Mouse (Mus musculus): Measurements from ENCODE around the gene Slc4a4.

DNA sequence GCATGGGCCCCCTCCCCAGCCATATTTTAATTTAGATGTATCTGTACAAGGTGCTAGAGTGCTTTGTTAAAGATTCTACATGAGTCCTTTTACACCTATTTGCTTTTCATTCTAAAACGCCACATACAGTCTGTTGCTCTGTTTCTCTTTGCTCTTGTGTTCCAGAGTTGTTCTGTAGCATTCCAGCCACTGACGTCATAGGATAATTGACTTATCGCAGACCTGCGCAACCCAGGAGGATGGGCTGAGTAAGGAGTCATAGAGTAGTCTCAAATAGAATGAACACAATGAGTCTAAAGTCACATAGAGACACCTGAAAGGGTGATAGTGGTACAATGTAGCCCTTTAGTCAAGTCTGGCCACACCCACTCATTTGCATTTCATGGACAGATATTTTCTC is 28.8 kb upstream of the Slc4a4 start:
- no peak for TF ChIP-seq CTCF (IDR thresholded peaks at IDR 0.05; ENCODE audit: low read depth)
- TF ChIP-seq EP300 (IDR thresholded peaks at IDR 0.05; ENCODE audit: low read depth), result no peak
